Mouse (Mus musculus): ENCODE measurements at regions not wholly inside any gene's neighbourhood (a gene's known extent, or its start where the extent isn't known, plus 50 kb on each side); places are given as distances from the start of the nearest gene placed in this dataset.

- no peak for DNase-seq (ENCODE audit: low read depth, low spot score)
Measured at GRCm38 (mm10) chr1:36012081-36012765, 56.0 kb upstream of the Hs6st1 start.

- DNase-seq (ENCODE audit: low read depth, low spot score) = no peak
Measured at GRCm38 (mm10) chr1:36013823-36014341, 54.3 kb upstream of the Hs6st1 start.

GRCm38 (mm10) chr1:36014372-36014771 lies 53.8 kb upstream of the Hs6st1 start:
- no peak for DNase-seq (ENCODE audit: low read depth, low spot score)

GRCm38 (mm10) chr1:36015210-36015609 lies 53.0 kb upstream of the Hs6st1 start:
- no peak for DNase-seq (ENCODE audit: low read depth, low spot score)

- DNase-seq (ENCODE audit: low read depth, low spot score) = no peak
Measured at GRCm38 (mm10) chr1:36016566-36016965, 51.6 kb upstream of the Hs6st1 start.

- no peak for DNase-seq (ENCODE audit: low read depth, low spot score)
Measured at GRCm38 (mm10) chr1:36017061-36017461, 51.1 kb upstream of the Hs6st1 start.

GRCm38 (mm10) chr1:36017656-36018055 lies 50.5 kb upstream of the Hs6st1 start:
- no peak for DNase-seq (ENCODE audit: low read depth, low spot score)

Data from brain, adult 2 months (tissue).